Mouse (Mus musculus): ENCODE data around the gene Swap70. TPM values are rescaled to one million over a fixed set of nuclear protein-coding genes. Genes with fewer than 3 reads are reported as not detected.
A peak's percentile ranks its signal among the peaks of the same experiment; 100 is the strongest.

Swap70 gene
- polyA plus RNA-seq, 1 experiment from 2014 or later, result 22.3 TPM

DNA sequence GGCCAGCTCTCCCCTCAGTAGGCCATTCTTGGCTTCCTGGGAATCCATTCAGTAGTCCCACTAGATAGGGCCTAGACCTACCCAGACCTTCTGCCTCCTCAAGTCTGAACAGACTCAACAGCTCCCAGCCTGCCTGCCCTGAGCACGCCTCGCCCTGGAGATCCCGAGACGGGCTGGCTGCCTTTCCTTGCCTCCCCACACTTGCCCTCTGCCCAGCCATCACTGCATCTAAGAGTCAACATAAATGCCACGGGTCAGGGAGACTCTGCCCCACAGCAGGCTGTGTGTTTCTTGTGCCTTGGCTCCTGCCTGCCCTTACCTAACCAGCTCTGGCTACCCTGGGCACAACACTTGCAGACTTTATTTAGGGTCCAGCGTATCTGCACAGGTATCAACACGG, 76.6 kb downstream of the Swap70 start:
- peaks cover 15% of the 10 kb centered on the region for H3K4me1 ChIP-seq (ENCODE audit: control insufficient read depth, insufficient read depth, low read length)
- 91% methylated on average over 7 of the region's 7 CpGs for WGBS

DNA sequence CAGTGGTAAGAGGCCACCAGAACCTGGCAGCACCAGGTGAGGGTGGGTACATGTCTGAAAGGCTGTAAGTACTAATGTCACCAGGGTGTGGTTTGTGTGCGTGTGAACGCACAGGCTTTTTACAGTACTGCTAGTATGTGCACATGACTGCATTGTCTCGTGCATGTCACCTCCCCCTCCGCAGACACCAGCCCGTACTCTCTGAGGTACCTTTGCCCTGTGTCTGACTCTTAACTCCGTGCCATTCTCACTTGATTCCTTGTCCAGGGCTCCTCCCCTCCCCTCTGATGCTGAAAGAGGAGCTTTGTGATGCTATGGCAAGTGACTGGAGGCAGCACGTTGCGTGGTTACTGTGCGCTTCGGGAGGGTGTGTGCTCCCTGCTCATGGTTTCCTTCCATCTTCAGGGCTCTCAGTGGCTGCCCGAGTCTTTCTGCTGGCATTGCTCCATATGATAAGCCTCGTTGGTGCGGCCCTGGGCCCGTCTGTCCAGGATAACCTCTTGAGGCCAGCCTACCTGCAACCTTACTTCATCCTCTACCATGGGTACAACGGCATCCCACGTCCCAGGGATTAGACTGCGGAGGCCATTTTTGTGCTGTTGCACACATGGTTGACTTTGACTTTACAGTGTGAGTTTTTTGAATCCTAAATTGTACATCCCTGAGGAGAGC, 77.4 kb downstream of the Swap70 start:
- no peak for ATAC-seq (replicated peaks; ENCODE audit: extremely low read depth, insufficient read depth, low FRiP score)
- no peak overlapping the region for H3K4me2 ChIP-seq (ENCODE audit: low read depth, low read length)
- 76% methylated on average over 17 of the region's 17 CpGs for WGBS
- no peaks in the 10 kb centered on the region for H3K9me3 ChIP-seq (replicated peaks; ENCODE audit: control insufficient read depth, low read length)
- H3K27ac ChIP-seq (ENCODE audit: low read length), result no peak overlapping the region
- H3K27me3 ChIP-seq (ENCODE audit: control insufficient read depth, insufficient read depth, low read length), result no peaks in the 10 kb centered on the region
- H3K36me3 ChIP-seq (ENCODE audit: control insufficient read depth, insufficient read depth), result no peaks in the 10 kb centered on the region
- H3K9ac ChIP-seq (ENCODE audit: low read length), result no peak overlapping the region
- no peak overlapping the region for H3K4me3 ChIP-seq (ENCODE audit: low read length)
- H3K4me1 ChIP-seq (ENCODE audit: control insufficient read depth, insufficient read depth, low read length), result peaks cover 15% of the 10 kb centered on the region

More for the DNA sequence above, 76.6 kb downstream of the Swap70 start:
- Histone ChIP-seq H3K27me3 (ENCODE audit: control insufficient read depth, insufficient read depth, low read length) (no peaks in the 10 kb centered on the region), H3K4me3 (ENCODE audit: low read length) (no peak overlapping the region), H3K4me2 (ENCODE audit: low read depth, low read length) (no peak overlapping the region), H3K9ac (ENCODE audit: low read length) (peak overlapping the region; percentile 56), H3K9me3 (replicated peaks; ENCODE audit: control insufficient read depth, low read length) (no peaks in the 10 kb centered on the region), H3K27ac (ENCODE audit: low read length) (peak overlapping the region; percentile 86), H3K36me3 (ENCODE audit: control insufficient read depth, insufficient read depth) (no peaks in the 10 kb centered on the region)
- ATAC-seq (replicated peaks; ENCODE audit: extremely low read depth, insufficient read depth, low FRiP score), result no peak

DNA sequence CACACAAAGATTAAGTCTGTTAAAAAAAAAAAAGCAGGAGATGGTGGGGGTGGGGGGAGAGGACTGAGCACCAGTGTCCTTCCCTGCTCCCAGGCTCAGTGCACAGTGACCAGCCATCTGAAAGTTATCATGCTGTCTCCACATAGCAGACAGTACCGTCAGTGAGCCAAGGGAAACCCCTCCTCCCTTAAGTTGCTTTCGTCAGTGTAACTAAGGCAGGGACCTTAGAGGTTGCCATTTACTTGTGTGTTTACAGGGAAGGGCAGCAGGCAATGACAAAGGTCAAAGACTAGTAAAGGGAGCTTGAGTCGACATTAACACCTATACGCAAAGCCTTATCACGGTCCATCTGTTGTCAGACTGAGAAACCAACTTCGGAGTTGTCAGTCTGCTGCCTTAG, 81.4 kb downstream of the Swap70 start:
- 65% methylated on average over 6 of the region's 6 CpGs for WGBS
- H3K4me1 ChIP-seq (ENCODE audit: control insufficient read depth, insufficient read depth, low read length), result peaks cover under 1% of the 10 kb centered on the region
- ATAC-seq (replicated peaks; ENCODE audit: extremely low read depth, insufficient read depth, low FRiP score), result no peak

DNA sequence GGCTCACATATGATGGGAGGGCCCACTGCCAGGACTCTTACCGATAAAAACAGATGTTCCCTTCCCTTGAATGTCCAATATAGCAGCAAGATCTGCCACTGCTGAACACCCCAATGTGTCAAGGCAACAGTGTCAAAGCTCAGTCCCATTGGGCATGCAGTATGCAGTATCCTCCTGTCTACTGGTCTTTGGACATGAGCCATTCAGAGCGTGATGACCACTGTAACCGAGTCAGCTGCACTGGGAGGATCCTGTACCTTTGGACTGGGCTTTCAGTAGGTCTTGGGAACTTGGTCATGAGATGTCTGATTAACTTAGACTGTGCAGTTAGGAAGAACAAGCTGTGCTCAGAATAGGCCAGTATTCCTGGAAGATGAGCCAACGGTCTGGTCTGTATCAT, 84.0 kb downstream of the Swap70 start:
- Histone ChIP-seq H3K9me3 (replicated peaks; ENCODE audit: control insufficient read depth, low read length) (no peaks in the 10 kb centered on the region), H3K4me2 (ENCODE audit: low read depth, low read length) (no peak overlapping the region), H3K36me3 (ENCODE audit: control insufficient read depth, insufficient read depth) (peaks cover 13% of the 10 kb centered on the region), H3K9ac (ENCODE audit: low read length) (no peak overlapping the region), H3K4me1 (ENCODE audit: control insufficient read depth, insufficient read depth, low read length) (no peaks in the 10 kb centered on the region), H3K27ac (ENCODE audit: low read length) (no peak overlapping the region), H3K27me3 (ENCODE audit: control insufficient read depth, insufficient read depth, low read length) (no peaks in the 10 kb centered on the region), H3K4me3 (ENCODE audit: low read length) (no peak overlapping the region)
- no peak for ATAC-seq (replicated peaks; ENCODE audit: extremely low read depth, insufficient read depth, low FRiP score)
- whole genome bisulfite sequencing, result 85% methylated on average over 4 of the region's 4 CpGs

More for the DNA sequence above, 81.4 kb downstream of the Swap70 start:
- no peak overlapping the region for H3K4me2 ChIP-seq (ENCODE audit: low read depth, low read length)
- no peak overlapping the region for H3K27ac ChIP-seq (ENCODE audit: low read length)
- H3K36me3 ChIP-seq (ENCODE audit: control insufficient read depth, insufficient read depth), result 0 out of 2 replicates have a peak, but pooled peaks cover 2% of the 10 kb centered on the region
- no peaks in the 10 kb centered on the region for H3K27me3 ChIP-seq (ENCODE audit: control insufficient read depth, insufficient read depth, low read length)
- H3K4me3 ChIP-seq (ENCODE audit: low read length), result no peak overlapping the region
- H3K9me3 ChIP-seq (replicated peaks; ENCODE audit: control insufficient read depth, low read length), result no peaks in the 10 kb centered on the region
- H3K9ac ChIP-seq (ENCODE audit: low read length), result no peak overlapping the region

DNA sequence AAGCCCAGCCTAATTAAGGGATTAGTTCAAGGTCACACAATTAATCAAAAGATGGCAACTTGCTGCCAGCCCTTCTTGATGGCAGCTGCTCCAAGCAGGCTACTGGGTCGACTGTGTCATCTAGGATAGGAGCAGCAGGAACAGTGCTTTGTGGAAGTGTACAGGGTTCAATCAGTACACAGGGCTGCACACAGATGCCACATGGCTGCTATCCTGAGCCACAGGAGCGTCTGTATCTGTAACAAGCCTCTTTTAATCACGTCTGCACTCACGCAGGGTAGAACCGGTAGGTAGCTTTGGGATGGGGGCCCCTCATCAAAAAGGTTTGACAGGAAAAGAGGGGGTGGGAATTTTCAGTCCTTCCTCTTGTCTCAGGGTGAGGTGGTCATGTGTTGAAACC, 84.8 kb downstream of the Swap70 start:
- no peak for ATAC-seq (replicated peaks; ENCODE audit: extremely low read depth, insufficient read depth, low FRiP score)
- no peak overlapping the region for H3K4me2 ChIP-seq (ENCODE audit: low read depth, low read length)
- no peak overlapping the region for H3K9ac ChIP-seq (ENCODE audit: low read length)
- H3K36me3 ChIP-seq (ENCODE audit: control insufficient read depth, insufficient read depth), result peaks cover 15% of the 10 kb centered on the region
- H3K4me3 ChIP-seq (ENCODE audit: low read length), result no peak overlapping the region
- H3K27ac ChIP-seq (ENCODE audit: low read length), result no peak overlapping the region
- H3K4me1 ChIP-seq (ENCODE audit: control insufficient read depth, insufficient read depth, low read length), result no peaks in the 10 kb centered on the region
- no peaks in the 10 kb centered on the region for H3K27me3 ChIP-seq (ENCODE audit: control insufficient read depth, insufficient read depth, low read length)
- WGBS, result 60% methylated on average over 5 of the region's 5 CpGs
- no peaks in the 10 kb centered on the region for H3K9me3 ChIP-seq (replicated peaks; ENCODE audit: control insufficient read depth, low read length)

DNA sequence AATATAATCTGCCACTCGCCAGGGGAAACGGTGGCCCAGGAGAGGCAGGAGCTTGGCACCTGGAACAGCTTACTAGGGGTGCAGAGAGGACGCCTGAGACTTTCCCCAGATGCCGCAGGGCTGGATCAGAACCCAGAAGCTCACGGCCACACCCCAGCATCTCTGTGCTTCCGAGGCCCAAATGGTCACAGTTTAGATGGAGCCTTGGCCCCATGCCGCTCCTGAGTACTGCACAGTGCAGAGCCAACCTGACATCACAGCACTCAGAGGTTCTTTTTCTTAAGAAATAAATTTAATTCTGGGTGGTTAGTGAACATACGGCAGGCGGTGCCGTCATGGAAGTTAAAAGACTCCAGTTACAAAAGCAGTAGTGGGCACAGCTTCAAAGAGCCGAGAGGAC, 86.2 kb downstream of the Swap70 start:
- Histone ChIP-seq H3K4me2 (ENCODE audit: low read depth, low read length) (no peak overlapping the region), H3K9me3 (replicated peaks; ENCODE audit: control insufficient read depth, low read length) (no peaks in the 10 kb centered on the region), H3K9ac (ENCODE audit: low read length) (no peak overlapping the region), H3K4me3 (ENCODE audit: low read length) (no peak overlapping the region), H3K27me3 (ENCODE audit: control insufficient read depth, insufficient read depth, low read length) (no peaks in the 10 kb centered on the region), H3K36me3 (ENCODE audit: control insufficient read depth, insufficient read depth) (peaks cover 29% of the 10 kb centered on the region), H3K27ac (ENCODE audit: low read length) (no peak overlapping the region), H3K4me1 (ENCODE audit: control insufficient read depth, insufficient read depth, low read length) (no peaks in the 10 kb centered on the region)
- WGBS, result 86% methylated on average over 11 of the region's 11 CpGs
- ATAC-seq (replicated peaks; ENCODE audit: extremely low read depth, insufficient read depth, low FRiP score), result no peak

DNA sequence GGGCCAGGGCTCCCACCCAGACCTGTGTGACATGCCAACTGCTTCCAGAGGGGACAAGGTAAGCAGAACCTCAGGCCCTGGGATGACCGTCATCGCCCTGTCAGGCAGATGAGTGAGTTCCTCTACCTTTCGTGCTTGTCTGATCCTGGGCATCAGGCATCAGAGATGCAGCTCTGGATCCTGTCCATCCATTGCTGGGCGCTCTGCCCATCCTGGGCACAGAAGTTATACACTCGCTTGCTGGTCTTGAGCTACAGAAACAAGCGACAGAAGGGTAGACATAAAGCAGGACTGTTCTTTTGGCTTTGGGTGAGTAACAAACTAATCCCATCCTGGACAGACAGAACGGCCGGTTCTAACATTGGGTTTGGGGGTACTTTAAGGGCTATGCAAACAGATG, 87.7 kb downstream of the Swap70 start:
- ATAC-seq (replicated peaks; ENCODE audit: extremely low read depth, insufficient read depth, low FRiP score), result no peak
- no peaks in the 10 kb centered on the region for H3K4me1 ChIP-seq (ENCODE audit: control insufficient read depth, insufficient read depth, low read length)
- no peak overlapping the region for H3K9ac ChIP-seq (ENCODE audit: low read length)
- H3K27me3 ChIP-seq (ENCODE audit: control insufficient read depth, insufficient read depth, low read length), result no peaks in the 10 kb centered on the region
- no peaks in the 10 kb centered on the region for H3K9me3 ChIP-seq (replicated peaks; ENCODE audit: control insufficient read depth, low read length)
- no peak overlapping the region for H3K4me2 ChIP-seq (ENCODE audit: low read depth, low read length)
- 86% methylated on average over 8 of the region's 8 CpGs for WGBS
- no peak overlapping the region for H3K4me3 ChIP-seq (ENCODE audit: low read length)
- no peak overlapping the region for H3K27ac ChIP-seq (ENCODE audit: low read length)
- H3K36me3 ChIP-seq (ENCODE audit: control insufficient read depth, insufficient read depth), result peaks cover 39% of the 10 kb centered on the region

DNA sequence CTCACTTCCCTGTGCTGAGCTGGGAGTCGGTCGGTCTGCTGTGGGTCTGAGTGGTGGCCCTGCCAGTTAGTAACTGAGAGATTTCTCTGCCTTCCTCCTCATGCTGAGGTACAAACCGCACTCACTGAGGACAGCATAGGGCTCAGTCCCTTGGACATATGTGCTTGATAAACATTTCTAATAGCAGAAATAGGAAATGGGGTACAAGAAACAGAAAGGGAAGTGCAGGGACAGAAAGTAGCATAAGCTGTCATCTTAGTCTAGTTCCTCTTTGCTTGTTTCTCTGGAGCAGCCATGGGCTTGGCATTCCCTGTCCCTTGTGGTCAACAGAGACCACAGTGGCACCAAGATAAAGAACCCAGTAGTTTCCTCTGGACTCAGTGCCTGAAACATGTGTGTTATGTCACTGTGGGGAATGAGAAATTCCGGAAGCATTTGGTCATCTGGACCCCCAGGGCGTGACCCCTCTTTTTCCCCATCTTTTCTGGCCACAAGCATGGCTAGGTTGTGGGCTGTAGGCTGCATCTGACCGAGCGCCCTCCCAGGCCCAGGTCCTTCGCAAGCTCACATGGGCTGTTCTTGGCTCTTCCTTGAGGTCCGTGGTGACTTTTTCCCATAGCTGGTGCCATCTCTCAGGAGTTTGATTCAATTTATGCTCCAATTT, 92.0 kb downstream of the Swap70 start:
- no peak for ATAC-seq (replicated peaks; ENCODE audit: extremely low read depth, insufficient read depth, low FRiP score)
- peaks cover 7% of the 10 kb centered on the region for H3K9me3 ChIP-seq (replicated peaks; ENCODE audit: control insufficient read depth, low read length)
- no peak overlapping the region for H3K27ac ChIP-seq (ENCODE audit: low read length)
- H3K4me3 ChIP-seq (ENCODE audit: low read length), result no peak overlapping the region
- H3K27me3 ChIP-seq (ENCODE audit: control insufficient read depth, insufficient read depth, low read length), result no peaks in the 10 kb centered on the region
- H3K4me2 ChIP-seq (ENCODE audit: low read depth, low read length), result no peak overlapping the region
- H3K36me3 ChIP-seq (ENCODE audit: control insufficient read depth, insufficient read depth), result peaks cover 62% of the 10 kb centered on the region
- WGBS, result 86% methylated on average over 9 of the region's 9 CpGs
- no peak overlapping the region for H3K9ac ChIP-seq (ENCODE audit: low read length)
- H3K4me1 ChIP-seq (ENCODE audit: control insufficient read depth, insufficient read depth, low read length), result no peaks in the 10 kb centered on the region

DNA sequence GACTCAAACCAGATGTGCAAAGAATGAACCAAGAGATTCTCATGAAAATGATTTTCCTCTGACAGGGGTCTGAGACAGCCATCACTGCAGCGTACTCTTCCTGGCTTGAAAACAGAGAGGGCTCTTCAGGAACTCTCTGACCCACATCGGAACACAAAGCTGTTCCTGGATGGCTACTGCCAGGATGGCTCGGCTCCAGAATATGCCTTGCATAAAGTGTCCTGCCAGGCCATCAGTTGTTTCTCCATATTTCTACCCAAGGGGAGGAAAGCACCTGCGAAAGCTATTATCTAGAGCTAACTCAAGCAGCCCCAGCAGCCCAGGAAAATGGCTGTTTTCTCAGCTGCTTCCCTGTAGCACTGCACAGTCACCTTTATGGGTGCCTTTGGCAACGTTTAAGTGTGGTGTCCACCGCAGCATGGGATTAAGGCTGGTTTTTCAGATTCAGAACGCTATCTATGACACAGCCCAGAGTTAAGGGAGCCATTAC, 92.9 kb downstream of the Swap70 start:
- H3K4me2 ChIP-seq (ENCODE audit: low read depth, low read length), result no peak overlapping the region
- no peaks in the 10 kb centered on the region for H3K27me3 ChIP-seq (ENCODE audit: control insufficient read depth, insufficient read depth, low read length)
- no peak overlapping the region for H3K9ac ChIP-seq (ENCODE audit: low read length)
- peaks cover 7% of the 10 kb centered on the region for H3K9me3 ChIP-seq (replicated peaks; ENCODE audit: control insufficient read depth, low read length)
- 91% methylated on average over 7 of the region's 7 CpGs for WGBS
- H3K4me1 ChIP-seq (ENCODE audit: control insufficient read depth, insufficient read depth, low read length), result peaks cover 3% of the 10 kb centered on the region; the same call in 1 of the 2 replicates
- peaks cover 53% of the 10 kb centered on the region for H3K36me3 ChIP-seq (ENCODE audit: control insufficient read depth, insufficient read depth)
- no peak for ATAC-seq (replicated peaks; ENCODE audit: extremely low read depth, insufficient read depth, low FRiP score)
- no peak overlapping the region for H3K27ac ChIP-seq (ENCODE audit: low read length)
- no peak overlapping the region for H3K4me3 ChIP-seq (ENCODE audit: low read length)
